Mouse (Mus musculus) left cerebral cortex, adult 2 months (tissue): ENCODE results near the gene Serac1. TPM values are rescaled to one million over a fixed set of nuclear protein-coding genes. Genes with fewer than 3 reads are reported as not detected.
"Not testable (repeated sequence)": the region's sequence is repeated elsewhere in the genome, so short reads cannot be mapped to it uniquely, and the experiment has no call there.

Experiments
- DNase-seq, 2 experiments: peaks; one replicate each; pipeline ENCODE4 v3.0.0; 2021 to 2022; ENCODE audit warnings: low spot score in 2 of 2, mixed read lengths in 1 of 2; ENCODE audit errors: extremely low spot score in 1 of 2
- H3K27ac ChIP-seq: fragments of 200-600 bp; 2 replicates; pipeline ENCODE4 v1.8.1; 2022
- H3K4me3 ChIP-seq: fragments of 200-600 bp; 2 replicates; pipeline ENCODE4 v1.8.1; 2022
- CTCF ChIP-seq: fragments of 200-600 bp; IDR thresholded peaks from 2 replicates; pipeline ENCODE4 v1.8.1; 2022; ENCODE audit warnings: antibody characterized with exemption, mild to moderate bottlenecking, moderate library complexity
- intact Hi-C: fragments of 180-260 bp; cut with DNase I; formaldehyde crosslinking; loops from one replicate; pipeline ENCODE4 v1.15.1; 2025
- total RNA-seq, 2 experiments: library from RNA; stranded (reverse); gene quantifications; 2 replicates each; pipeline ENCODE4 v1.2.3; 2021

Serac1 gene
- total RNA-seq, 2 experiments from 2014 or later = 17.5 to 17.7 TPM

- Histone ChIP-seq H3K4me3 (no peak overlapping the region), H3K27ac (no peak overlapping the region)
- no peak for DNase-seq
- intact Hi-C loops = no loop called here
- TF ChIP-seq CTCF = no peak
These were observed 16.7 kb downstream of the Serac1 start for GRCm38 (mm10) chr17:6062793-6063192.

- no peak for DNase-seq
- intact Hi-C loops = no loop called here
- H3K27ac ChIP-seq = no peak overlapping the region
- H3K4me3 ChIP-seq = no peak overlapping the region
- peak; percentile 77 for TF ChIP-seq CTCF
These were observed 24.6 kb downstream of the Serac1 start for GRCm38 (mm10) chr17:6054934-6055355.

GRCm38 (mm10) chr17:6052801-6053200, 26.7 kb downstream of the Serac1 start:
- DNase-seq = no peak
- Histone ChIP-seq H3K4me3 (no peak overlapping the region), H3K27ac (no peak overlapping the region)
- no peak for TF ChIP-seq CTCF
- intact Hi-C loops = no loop called here

- H3K4me3 ChIP-seq = no peak overlapping the region
- no peak for TF ChIP-seq CTCF
- DNase-seq = no peak
- intact Hi-C loops = no loop called here
- H3K27ac ChIP-seq = no peak overlapping the region
These were observed 42.0 kb downstream of the Serac1 start for GRCm38 (mm10) chr17:6037507-6037906.

DNA sequence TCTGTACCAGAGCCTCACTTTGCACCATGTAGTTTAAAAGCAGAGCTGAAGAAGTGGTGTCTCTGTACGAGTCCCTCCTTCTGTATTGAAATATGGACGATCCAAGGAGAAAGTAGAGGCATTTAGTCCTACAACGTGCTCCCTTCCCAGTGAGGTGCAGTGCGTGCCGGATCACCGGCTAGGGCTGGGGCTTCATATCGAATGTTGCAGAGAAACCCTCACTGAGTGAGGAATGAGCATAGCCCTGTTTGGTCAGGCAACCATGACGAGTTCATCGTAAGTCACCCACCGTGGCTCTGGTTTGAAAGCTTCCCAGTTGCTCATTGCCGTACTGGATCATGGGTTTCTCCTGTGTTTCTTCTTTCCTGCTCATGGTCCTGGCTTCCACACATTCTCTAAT, 42.7 kb downstream of the Serac1 start:
- no peak for DNase-seq
- H3K27ac ChIP-seq = no peak overlapping the region
- no peak overlapping the region for H3K4me3 ChIP-seq
- no peak for TF ChIP-seq CTCF
- intact Hi-C loops = no loop called here

DNA sequence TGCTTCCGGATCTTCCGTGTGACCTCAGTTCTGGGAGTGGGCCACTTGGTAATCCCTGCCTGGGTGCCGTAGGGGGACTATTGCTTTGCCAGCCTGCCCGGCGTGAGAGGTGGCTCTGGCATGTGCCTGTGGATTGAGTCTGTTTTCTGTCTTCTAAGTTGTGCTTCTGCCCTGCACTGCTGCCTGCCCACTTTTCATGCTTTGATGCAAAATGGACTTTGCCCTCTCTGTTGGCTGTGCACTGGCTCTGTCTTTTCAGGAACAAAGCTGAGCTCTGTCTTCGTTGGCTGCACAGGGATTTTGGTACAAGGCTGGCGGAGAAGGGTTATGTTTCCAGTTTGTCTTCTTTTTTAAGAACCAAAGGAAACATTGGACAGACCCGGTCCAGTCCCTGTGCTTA, 43.1 kb downstream of the Serac1 start:
- no peak for TF ChIP-seq CTCF
- Histone ChIP-seq H3K27ac (no peak overlapping the region), H3K4me3 (no peak overlapping the region)
- DNase-seq = no peak
- intact Hi-C loops = no loop called here

DNA sequence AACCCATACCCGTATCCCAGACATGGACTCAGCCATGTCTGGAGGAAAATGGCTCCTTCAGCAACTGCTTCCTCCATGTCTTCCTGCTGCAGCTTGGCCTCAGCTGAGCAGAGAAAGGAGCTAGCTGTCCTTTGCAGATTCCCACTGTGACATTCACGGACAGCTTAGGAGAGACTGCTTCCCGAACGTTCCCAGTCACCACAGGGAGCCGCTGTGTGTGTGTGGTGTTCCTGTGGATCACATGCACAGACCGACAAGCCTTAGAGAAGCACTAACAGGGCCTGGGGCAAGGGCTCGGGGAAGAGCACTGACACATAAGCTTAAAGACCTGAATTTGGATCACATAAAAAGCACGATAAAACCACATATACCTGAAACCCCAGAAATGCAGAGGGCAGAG, 43.9 kb downstream of the Serac1 start:
- no peak for DNase-seq
- no peak for TF ChIP-seq CTCF
- no peak overlapping the region for H3K27ac ChIP-seq
- no peak overlapping the region for H3K4me3 ChIP-seq
- intact Hi-C loops = no loop called here

DNA sequence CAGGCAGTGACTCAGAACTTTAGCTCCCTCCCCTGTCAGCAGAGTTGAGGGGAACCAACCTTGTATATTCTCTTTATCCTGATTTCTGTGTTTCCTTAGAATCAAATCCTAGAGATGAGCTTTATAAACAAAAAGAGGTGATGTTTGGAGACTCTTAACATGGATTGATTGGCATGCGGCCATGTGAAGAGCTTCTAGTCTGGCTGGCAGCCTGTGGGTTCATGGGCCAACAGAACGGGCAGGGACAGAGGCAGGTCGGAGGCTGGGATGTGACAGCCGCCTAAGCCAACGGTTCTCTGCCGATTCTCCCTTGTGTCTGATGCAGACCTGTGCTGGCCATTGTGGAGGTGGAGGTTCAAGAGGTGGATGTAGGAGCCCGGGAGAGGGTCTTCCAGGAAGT, 53.7 kb downstream of the Serac1 start:
- H3K4me3 ChIP-seq = no peak overlapping the region
- intact Hi-C loops = no loop called here
- no peak overlapping the region for H3K27ac ChIP-seq
- TF ChIP-seq CTCF = no peak
- DNase-seq = no peak

GRCm38 (mm10) chr17:6021374-6021789, 58.2 kb downstream of the Serac1 start:
- H3K4me3 ChIP-seq, intact Hi-C loops, H3K27ac ChIP-seq, DNase-seq: not testable (repeated sequence)

DNA sequence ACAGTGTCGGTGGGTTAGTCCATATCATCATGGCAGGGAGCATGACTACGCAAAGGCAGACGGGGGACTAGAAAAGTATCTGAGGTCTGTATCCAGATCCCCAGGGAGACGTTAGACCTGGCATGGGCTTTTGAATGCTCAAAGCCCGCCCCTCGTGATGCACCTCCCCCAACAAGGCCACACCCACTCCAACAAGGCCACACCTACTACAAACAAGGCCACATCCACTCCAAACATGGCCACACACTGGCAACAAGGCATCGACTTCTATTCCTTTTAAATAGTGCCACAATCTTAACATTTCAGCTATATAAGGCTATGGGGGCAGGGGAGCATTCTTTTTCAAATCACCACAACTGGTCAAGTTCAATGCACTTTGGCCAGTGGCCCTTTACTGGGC, 58.9 kb downstream of the Serac1 start:
- Histone ChIP-seq H3K4me3 (no peak overlapping the region), H3K27ac (no peak overlapping the region)
- intact Hi-C loops = no loop called here
- TF ChIP-seq CTCF = no peak
- DNase-seq = no peak

DNA sequence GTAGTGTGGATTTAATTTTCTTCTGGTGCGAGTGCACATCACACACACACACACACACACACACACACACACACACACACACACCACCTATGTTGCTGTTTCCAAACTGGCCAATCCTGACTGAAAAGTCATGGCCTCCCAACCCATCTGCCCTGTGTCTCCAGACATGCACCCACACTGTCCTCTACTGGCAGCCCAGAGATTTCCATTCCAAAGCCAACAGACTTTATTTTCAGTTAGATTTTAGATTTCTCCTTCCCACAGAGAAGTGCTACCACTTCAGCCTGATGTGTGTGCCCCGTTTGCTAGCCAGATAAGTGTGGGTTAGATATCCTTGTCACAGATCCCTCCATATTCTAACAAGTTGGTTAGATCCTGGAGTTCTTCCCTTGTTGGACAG, 59.8 kb downstream of the Serac1 start:
- no peak overlapping the region for H3K4me3 ChIP-seq
- intact Hi-C loops = loop anchor here (2.0 kb wide), 1 partner anchor 79 kb away; the partner anchor contains the start of gene Synj2
- no peak overlapping the region for H3K27ac ChIP-seq
- peak; percentile 70 for TF ChIP-seq CTCF
- DNase-seq = no peak

GRCm38 (mm10) chr17:6018348-6018747, 61.2 kb downstream of the Serac1 start:
- Histone ChIP-seq H3K4me3 (no peak overlapping the region), H3K27ac (no peak overlapping the region)
- no peak for DNase-seq
- intact Hi-C loops = loop anchor here (2.0 kb wide), 1 partner anchor 78 kb away; the partner anchor contains the start of gene Synj2
- TF ChIP-seq CTCF = no peak

DNA sequence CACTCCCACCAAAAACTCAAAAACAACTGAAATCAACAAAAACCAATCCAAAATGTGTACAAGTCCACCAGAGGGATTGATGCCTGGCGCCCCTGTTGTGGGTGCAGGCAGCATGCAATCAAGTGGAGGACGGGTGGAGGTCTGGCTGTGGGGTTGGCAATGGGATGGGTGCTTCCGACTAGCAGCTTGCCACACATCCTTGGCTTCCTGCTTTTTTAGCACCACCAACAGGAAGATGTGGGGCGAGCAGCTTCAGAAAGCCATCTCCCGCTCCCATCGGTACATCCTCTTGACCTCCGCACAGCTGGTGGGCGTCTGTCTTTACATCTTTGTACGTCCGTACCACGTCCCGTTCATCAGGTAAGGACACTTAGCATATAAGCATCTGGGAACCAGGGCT, 62.3 kb downstream of the Serac1 start:
- intact Hi-C loops = no loop called here
- no peak for DNase-seq
- TF ChIP-seq CTCF = peak; percentile 22
- no peak overlapping the region for H3K4me3 ChIP-seq
- H3K27ac ChIP-seq = no peak overlapping the region
